Mouse (Mus musculus): ENCODE measurements around the gene Il17re. TPM values are rescaled to one million over a fixed set of nuclear protein-coding genes. Genes with fewer than 3 reads are reported as not detected.

Gene Il17re
- total RNA-seq, 4 experiments from 2014 or later = 0.22 to 0.45 (median 0.41) TPM

DNA sequence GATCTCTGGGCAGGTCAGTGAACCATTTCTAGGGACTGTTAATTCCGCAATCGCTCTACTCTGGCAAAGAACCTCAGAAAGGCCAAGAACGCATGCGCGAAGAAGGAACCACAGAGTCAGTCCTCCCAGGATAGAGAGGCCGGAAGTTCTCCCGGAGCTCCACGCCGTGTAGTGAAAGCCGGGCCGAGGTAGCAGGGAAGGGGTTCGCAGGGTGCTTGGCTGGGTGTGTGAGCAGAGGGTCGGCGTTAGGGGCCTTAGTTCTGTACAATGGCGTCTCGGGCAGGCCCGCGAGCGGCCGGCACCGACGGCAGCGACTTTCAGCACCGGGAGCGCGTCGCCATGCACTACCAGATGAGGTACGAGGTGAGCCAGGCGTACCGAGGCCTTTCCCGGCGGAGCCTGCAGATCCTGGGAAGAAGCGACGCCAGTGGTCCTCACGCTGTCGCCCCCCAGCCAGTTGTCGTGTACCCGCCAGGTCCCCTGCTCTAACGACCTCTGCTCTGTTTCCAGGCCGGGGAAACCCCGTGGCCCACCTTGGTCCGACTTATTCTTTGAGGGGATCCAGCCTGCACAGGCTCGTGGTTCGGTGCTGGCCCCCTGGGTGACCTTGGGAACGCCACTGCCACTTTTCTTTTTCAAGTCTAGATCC is 15.7 kb upstream of the Il17re start, which contains the start of gene Jagn1:
Gene Jagn1 (plus strand): TSS at position 128 of the 649 bp plus-strand sequence.
- DNase-seq (ENCODE audit: low spot score in 2 of 2) = peak; percentile 85 to 88

DNA sequence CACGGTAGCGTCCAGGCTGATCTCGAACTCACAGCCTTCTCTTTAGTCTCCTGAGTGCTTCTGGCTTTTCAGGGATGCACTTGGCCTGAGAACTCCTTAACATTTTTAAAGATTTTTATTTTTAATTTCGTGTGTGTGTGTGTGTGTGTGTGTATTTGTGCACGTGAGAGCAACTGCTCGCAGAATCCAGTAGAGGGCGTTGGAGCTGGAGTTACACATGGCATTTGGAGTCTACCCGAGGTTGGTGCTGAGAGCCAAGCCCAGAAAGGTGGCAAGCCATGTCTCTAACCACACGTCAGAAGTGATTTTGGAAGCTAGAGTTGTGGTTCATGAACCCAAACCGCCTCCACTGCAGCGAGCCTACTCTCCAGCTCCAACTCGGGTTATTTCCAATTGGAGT is 15.2 kb upstream of the Il17re start:
- DNase-seq (ENCODE audit: low spot score in 2 of 2) = no peak

DNA sequence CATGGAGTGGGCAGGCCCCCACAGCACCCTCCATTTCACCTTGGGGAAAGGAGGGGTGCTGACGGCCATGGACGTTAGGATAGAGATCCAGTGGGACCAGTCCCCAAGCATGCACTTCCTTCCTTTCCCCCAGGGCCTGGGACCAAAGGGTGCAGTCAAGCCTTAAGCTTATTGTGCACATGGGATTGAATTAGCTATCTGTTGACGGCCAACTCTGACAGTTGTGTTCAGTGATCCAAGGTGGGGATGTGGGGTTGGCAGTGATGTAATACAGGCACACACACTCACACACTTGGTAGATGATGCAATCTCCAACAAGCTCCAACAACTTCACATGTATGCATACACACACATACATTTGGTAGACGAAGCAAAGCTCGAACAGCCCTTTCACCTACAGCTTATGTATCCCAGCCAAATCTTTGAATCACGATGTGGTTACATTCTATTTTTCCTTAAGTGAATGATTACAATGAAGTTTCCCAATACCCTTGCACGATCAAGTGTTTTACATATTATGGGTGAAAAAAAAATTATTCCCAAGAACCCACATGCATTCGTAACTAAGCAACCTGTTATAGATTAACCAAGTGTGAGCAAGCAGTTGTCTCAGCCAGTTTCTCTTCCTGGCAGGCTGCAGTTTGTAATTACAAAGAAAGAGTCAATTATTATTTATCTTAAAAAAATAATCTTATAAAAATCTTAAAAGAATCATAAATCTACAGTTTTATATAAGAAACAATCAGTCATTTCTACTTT is 13.9 kb upstream of the Il17re start:
- DNase-seq (ENCODE audit: low spot score in 2 of 2) = no peak

DNA sequence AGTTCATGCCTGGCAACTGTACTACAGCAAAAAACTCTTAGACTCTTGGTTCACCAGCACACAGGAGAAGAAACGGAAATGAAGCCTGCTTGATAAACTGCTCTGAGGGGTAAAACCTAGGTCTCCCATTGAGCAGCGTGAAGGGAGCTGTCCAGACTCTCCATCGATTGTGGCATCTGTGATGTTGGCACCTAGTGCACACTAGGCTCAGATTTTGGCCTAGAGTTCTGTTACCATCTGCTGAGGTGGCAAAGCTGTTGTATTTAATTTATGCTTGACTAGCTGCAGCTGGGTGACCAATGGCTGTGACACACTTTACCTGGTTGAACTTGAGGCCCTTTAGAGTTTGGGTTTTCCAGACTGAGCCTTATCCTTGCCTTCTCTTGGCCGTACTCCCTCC is 10.6 kb upstream of the Il17re start:
- no peak for DNase-seq (ENCODE audit: low spot score in 2 of 2)

DNA sequence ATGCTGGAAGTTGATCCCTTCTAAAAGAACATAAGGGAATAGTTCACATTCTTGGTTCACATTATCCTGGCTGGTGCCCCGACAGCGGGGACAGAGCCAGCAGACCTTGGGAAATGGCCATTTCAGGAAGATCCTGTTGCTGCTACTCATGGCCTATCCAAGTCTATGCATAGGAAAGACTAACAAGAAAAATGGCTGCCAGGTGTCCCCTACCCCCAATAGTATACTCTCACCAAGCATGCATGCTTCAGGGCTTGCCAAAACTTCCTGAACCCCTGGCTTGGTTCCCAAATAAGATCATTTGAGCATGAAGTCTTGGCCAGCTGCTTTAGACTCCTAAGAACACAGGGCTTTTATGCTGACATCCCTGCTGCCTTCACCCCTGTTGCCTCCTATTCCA is 6.4 kb upstream of the Il17re start:
- no peak for DNase-seq (ENCODE audit: low spot score in 2 of 2)

DNA sequence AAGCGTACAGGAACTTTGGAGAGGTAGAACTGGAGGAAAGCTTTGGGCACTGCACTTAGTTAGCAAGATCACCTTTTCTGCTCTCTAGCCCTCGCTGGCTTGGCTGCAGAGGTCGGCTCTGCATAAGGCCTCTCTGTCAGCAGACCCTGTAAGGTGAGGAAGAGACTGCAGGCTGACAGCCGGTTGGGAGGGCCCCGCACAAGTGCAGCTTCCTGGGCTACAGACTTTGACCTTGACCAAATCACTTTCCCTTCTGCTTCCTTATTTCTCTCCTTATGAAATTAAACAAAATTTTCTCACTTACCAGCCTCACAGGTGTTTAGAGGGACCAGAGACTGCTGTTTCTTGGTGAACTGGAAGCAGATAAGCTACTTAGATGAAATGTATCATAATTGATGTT is 3.3 kb upstream of the Il17re start:
- DNase-seq (ENCODE audit: low spot score in 2 of 2) = no peak

DNA sequence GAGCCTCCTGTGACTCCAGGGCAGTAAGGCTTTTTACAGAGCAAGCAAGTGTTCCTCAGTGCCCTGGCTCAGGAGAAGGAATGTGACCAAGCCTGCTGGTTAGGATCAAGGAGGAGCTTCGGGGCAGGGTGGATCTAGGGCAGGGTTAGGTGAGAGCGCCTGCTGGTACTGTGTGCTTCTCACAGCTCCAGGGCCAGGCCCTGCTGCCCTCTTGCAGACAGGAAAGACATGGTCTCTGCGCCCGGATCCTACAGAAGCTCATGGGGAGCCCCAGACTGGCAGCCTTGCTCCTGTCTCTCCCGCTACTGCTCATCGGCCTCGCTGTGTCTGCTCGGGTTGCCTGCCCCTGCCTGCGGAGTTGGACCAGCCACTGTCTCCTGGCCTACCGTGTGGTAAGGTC is 351 bp downstream of the Il17re start:
- no peak for DNase-seq (ENCODE audit: low spot score in 2 of 2)

DNA sequence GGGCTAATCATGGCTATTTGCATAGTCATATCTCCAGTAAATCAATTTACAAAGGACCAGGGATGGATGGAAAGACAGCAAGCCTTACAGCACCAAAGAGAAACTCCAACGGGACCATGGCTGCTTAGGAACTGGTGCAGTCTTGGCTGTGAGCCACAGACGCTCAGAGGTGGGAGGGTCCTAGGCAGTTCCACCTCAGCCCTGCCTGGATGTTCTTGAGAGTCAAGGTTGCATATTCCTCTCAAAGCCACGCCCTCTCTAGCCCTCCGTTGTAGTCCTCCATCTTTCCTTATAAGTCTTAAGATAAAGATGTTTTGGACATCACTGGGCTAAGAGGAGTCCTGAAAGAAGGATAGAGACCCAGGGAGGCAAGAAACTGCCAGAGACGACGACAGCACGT is 5.8 kb downstream of the Il17re start:
- no peak for DNase-seq (ENCODE audit: low spot score in 2 of 2)

DNA sequence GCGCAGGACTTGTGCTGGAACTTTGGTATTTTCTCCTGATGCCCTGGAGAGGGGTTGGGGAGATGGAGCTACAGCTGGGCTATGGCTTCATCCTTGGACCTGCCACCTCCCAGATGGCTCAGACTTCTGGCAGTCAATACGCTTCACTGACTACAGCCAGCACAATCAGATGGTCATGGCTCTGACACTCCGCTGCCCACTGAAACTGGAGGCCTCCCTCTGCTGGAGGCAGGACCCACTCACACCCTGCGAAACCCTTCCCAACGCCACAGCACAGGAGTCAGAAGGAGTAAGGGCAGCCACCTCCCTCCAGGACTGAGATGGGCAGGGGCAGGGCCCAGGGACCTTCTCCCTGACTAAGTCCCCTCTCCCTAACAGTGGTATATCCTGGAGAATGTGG is 7.3 kb downstream of the Il17re start:
- DNase-seq (ENCODE audit: low spot score in 2 of 2) = no peak

DNA sequence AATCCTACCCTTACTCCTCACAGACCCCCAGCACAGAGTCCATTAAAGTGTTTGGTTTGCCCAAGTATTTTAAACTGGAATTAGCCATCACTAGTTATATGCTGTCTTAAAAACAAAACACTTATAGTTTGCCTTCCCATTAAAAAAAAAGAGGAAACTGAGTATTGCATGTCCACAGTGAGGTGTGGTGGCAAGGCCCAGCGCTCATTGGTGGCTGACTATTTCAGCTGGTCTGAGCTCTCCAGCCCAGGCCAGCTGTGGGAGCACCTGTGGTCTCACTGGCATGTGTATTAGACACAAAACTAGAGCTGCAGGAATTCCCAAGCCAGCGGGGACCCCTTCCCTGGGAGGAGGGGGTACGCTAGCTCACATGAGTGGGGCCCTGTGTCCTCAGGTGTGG is 10.2 kb downstream of the Il17re start:
- no peak for DNase-seq (ENCODE audit: low spot score in 2 of 2)

DNA sequence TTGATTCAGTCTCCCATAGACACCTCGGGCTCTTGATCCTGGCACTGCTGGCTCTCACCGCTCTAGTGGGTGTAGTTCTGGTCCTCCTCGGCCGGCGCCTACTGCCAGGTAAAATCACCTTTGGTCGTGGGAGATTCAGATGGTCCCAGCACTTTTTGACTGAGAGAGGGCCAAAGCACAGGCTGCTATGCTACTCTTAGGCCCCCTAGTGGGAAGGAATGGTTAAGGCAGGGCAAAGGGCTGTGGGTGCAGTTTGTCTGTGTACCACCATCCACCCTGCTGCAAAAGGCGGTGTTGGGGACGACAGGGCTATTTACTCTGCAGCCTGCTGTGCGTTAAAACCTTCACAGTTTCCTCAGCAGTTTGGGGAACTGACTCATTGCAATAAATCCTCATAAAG is 10.7 kb downstream of the Il17re start:
- DNase-seq (ENCODE audit: low spot score in 2 of 2) = no peak

DNA sequence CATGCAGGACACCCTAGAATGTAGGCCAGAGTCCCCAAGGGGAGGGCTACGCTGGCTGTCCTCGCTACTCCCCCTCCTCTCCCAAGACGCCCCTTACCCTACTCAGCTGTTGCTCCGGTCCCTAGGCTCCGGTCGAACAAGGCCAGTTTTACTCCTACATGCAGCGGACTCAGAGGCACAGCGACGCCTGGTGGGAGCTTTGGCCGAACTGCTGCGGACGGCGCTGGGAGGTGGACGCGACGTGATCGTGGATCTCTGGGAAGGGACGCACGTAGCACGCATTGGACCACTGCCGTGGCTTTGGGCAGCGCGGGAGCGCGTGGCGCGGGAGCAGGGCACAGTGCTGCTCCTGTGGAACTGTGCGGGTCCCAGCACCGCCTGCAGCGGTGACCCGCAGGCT is 11.1 kb downstream of the Il17re start:
- peak in 1 of 2 experiments; percentile 64 for DNase-seq (ENCODE audit: low spot score in 2 of 2)

DNA sequence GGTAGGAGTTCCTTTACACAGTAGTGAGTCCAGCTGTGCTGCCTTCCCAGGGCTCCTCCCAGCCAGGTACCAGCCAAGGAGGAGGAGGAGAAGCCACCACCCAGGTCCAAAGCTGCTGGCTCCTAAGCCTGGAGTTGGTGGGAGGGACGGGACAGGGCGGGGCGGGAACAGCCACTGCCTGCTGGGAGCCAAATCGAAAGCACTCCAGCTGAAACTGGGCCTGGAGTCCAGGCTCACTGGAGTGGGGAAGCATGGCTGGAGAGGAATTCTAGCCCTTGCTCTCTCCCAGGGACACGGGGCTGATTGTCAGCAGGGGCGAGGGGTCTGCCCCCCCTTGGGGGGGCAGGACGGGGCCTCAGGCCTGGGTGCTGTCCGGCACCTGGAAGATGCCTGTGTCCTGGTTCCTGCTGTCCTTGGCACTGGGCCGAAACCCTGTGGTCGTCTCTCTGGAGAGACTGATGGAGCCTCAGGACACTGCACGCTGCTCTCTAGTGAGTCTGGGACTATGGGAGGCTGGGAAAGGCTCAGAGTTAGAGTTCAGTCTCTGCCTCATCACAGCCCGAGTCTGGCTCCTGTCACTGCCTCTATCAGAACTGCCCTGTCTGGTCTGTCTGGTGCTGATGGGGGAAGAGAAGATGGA is 13.1 kb downstream of the Il17re start, which contains the start of gene Il17rc:
Gene Il17rc (plus strand): TSS at position 131 of the 640 bp plus-strand sequence.
- DNase-seq (ENCODE audit: low spot score in 2 of 2) = no peak

DNA sequence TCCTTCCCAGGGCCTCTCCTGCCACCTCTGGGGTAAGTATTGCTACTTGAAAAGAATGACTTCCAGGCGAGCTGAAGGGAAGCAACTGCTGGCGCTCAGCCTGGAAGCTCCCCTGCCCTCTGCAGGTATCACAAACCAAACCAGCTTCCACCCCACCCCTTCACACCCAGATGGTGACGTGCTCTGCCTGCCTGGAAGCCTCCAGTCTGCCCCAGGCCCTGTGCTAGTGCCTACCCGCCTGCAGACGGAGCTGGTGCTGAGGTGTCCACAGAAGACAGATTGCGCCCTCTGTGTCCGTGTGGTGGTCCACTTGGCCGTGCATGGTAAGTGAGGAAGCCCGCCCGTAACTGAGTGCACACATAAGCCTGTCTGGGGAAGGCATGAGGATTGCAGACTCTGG is 13.8 kb downstream of the Il17re start:
- DNase-seq (ENCODE audit: low spot score in 2 of 2) = no peak

DNA sequence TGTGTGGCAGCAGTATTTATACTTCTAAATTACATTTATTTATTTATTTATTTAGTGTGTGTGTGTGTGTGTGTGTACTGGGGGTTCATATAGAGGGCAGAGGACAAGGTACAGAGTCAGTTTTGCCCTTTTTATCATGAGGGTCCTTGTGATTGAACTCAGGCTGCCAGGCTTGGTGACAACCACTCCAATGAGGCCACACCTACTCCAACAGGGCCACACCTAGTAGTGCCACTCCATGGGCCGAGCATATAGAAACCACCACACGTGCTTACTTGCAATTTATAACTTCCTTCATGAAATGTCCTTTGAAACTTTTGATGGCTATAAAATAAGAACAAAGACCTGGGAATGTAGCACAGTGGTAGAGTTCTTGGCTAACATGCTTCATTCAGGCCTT is 15.0 kb downstream of the Il17re start:
- no peak for DNase-seq (ENCODE audit: low spot score in 2 of 2)

DNA sequence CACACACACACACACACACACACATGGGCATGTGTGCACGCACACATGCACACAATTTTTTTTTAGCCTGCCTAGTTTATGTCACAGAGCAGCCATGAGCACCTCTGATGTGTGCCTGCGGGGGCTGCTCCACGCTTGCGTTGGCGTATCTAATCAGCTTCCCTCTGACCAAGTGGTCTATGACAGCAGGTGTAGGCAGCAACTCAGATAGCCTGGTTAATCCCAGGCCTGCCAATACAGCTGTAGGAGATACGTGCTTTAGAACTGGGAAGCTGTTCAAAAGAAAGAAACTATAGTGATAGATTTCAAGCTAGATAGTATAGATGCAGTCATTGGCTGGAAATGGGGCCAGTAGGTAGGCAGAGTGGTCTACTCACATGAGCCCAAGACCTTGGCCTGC is 15.4 kb downstream of the Il17re start:
- DNase-seq (ENCODE audit: low spot score in 2 of 2) = no peak

DNA sequence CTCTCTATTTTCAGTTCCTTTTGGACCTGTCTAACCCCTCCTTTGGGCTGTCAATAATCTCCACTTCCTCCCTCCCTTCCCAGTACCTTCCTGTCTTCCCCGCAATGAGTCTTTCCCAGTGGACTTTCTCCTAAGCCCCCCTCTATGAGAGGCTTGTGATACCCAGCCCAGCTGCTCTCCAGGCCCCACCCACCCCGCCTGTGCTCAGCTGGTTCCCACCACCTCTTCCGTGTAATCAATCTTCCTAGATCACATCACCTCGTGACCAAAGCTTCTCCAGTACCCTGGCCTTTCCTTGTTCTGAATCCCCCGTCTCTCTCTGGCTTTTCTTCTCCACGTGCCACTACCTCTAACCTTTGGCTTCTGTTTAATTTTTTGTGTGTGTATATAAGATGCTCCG is 19.1 kb downstream of the Il17re start:
- no peak for DNase-seq (ENCODE audit: low spot score in 2 of 2)

DNA sequence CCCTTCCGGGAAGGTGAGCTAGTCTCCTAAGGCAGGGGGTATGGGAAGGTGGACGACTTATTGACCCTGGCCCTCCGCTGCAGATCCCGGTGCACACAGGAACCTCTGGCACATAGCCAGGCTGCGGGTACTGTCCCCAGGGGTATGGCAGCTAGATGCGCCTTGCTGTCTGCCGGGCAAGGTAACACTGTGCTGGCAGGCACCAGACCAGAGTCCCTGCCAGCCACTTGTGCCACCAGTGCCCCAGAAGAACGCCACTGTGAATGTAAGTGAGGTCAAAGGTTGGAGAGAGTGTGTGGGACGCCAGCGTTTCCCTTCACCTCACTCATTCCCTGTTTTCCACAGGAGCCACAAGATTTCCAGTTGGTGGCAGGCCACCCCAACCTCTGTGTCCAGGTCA is 20.6 kb downstream of the Il17re start:
- no peak for DNase-seq (ENCODE audit: low spot score in 2 of 2)

DNA sequence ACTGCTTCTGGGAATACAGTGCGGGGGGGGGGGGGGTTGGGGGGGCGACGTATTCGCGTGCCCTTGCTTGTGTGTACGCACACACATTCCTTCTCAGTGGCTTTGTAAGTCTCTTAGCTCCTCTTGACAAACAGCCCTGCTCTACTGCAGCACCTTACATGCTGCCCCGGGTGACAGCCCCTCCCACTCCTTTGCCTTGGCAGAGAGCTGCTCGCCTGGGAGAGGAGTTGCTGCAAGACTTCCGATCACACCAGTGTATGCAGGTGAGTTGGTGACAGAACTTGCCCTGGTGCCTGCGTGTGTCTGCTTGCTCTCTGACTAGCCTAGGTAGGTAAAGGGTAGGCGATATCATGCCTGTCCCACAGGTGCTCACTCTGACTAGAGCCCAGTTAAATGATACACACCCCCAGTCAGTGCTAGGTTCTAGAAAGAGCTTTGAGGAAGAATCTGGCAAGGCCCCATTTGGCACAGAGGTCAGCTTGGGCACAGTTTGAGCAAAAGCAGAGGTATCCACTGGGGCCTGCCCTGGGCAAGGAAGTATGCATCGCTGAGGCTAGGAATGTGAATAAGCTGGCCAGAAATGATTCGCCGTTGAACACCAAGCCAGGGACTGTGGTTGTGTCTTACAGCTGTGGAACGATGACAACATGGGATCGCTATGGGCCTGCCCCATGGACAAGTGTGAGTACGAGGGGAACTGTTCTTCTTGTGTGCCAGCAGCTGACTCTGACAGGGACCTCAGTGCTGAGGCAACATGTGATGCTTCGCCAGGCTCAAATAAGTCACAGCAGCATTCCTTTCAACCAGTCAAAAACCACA is 22.5 kb downstream of the Il17re start:
- DNase-seq (ENCODE audit: low spot score in 2 of 2) = no peak

DNA sequence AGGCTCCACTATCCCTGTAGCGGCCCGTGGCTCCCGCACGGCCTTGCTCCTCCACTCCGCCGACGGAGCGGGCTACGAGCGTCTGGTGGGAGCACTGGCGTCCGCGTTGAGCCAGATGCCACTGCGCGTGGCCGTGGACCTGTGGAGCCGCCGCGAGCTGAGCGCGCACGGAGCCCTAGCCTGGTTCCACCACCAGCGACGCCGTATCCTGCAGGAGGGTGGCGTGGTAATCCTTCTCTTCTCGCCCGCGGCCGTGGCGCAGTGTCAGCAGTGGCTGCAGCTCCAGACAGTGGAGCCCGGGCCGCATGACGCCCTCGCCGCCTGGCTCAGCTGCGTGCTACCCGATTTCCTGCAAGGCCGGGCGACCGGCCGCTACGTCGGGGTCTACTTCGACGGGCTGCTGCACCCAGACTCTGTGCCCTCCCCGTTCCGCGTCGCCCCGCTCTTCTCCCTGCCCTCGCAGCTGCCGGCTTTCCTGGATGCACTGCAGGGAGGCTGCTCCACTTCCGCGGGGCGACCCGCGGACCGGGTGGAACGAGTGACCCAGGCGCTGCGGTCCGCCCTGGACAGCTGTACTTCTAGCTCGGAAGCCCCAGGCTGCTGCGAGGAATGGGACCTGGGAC is 24.3 kb downstream of the Il17re start:
- DNase-seq (ENCODE audit: low spot score in 2 of 2) = no peak

DNA sequence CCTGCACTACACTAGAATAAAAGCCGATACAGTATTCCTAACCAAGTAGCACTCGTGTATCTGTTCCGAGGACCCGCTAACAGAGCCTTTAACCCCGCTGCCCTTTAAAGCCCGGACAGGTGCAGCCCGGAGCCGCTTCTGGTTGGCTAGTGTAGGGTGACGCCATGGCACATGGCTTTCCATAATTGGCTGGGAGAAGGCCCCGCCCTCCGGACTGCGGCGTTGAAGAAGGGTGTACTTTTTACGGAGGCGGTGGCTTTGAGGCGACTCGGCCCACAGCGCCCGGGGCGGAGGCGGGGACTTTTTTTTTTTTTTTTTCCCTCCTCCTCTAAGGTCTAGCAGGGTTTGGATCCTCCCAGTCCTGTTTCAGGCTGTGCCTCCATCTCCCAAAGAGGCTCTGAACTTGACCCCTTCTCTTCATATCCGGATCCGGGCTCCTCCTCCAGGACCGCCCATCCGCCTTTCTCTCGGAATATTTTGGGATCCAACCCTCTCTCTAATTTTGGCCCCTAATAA is 24.9 kb downstream of the Il17re start, which contains the start of gene Creld1:
Gene Creld1 (plus strand): TSS at position 198 of the 516 bp plus-strand sequence.
- DNase-seq (ENCODE audit: low spot score in 2 of 2) = peak; percentile 94
